Mouse (Mus musculus) MEL (cell line): Measurements from ENCODE around the gene Rundc3a. TPM values are rescaled to one million over a fixed set of nuclear protein-coding genes. Genes with fewer than 3 reads are reported as not detected.

Experiments used
- DNase-seq: peaks from one replicate; pipeline ENCODE4 v3.0.0; 2011; ENCODE audit warnings: low read depth, low spot score
- H3K27ac ChIP-seq: 2 replicates; pipeline ENCODE4 v1.5.1; 2012; ENCODE audit warnings: low read depth, mild to moderate bottlenecking, control low read depth, low read length, moderate library complexity; ENCODE audit not compliant: control insufficient read depth
- H3K27me3 ChIP-seq, 2 experiments: fragments of 150-350 bp in 1 of 2; sonication (generic) in 1 of 2; 2 replicates each; pipeline ENCODE4 v1.6.1; 2012; ENCODE audit warnings: low read length in 2 of 2, mild to moderate bottlenecking in 2 of 2, improper control_type of control experiment in 1 of 2, moderate library complexity in 1 of 2; ENCODE audit not compliant: insufficient read depth in 2 of 2, control insufficient read depth in 1 of 2
- H3K36me3 ChIP-seq, 2 experiments: 2 replicates each; pipeline ENCODE4 v1.6.1; 2012 to 2014; ENCODE audit warnings: low read length in 2 of 2, improper control_type of control experiment in 1 of 2, inconsistent platforms in 1 of 2, mild to moderate bottlenecking in 1 of 2; ENCODE audit not compliant: insufficient read depth in 2 of 2, control insufficient read depth in 1 of 2
- H3K4me1 ChIP-seq, 2 experiments: fragments of 150-350 bp in 1 of 2; sonication (generic) in 1 of 2; 2 replicates each; pipeline ENCODE4 v1.6.1; 2012; ENCODE audit warnings: low read length in 2 of 2, improper control_type of control experiment in 1 of 2, mild to moderate bottlenecking in 1 of 2; ENCODE audit not compliant: insufficient read depth in 2 of 2, control insufficient read depth in 1 of 2
- H3K4me3 ChIP-seq, 2 experiments: fragments of 150-350 bp in 1 of 2; sonication (generic) in 1 of 2; 2 replicates each; pipeline ENCODE4 v1.5.1; 2012; ENCODE audit warnings: low read depth in 2 of 2, low read length in 2 of 2, mild to moderate bottlenecking in 2 of 2, moderate library complexity in 2 of 2, control low read depth in 1 of 2, improper control_type of control experiment in 1 of 2; ENCODE audit not compliant: control insufficient read depth in 1 of 2, insufficient read depth in 1 of 2
- H3K79me2 ChIP-seq: 2 replicates; pipeline ENCODE4 v1.6.1; 2012; ENCODE audit warnings: mild to moderate bottlenecking, low read length, moderate library complexity; ENCODE audit not compliant: control insufficient read depth, poor library complexity, insufficient read depth
- H3K9ac ChIP-seq: 2 replicates; pipeline ENCODE4 v1.6.1; 2012; ENCODE audit warnings: low read depth, mild to moderate bottlenecking, control low read depth, low read length, moderate library complexity; ENCODE audit not compliant: control insufficient read depth, poor library complexity, severe bottlenecking
- H3K9me3 ChIP-seq: fragments of 150-350 bp; sonication (generic); replicated peaks from 2 replicates; pipeline ENCODE4 v1.6.1; 2012; ENCODE audit warnings: mild to moderate bottlenecking, low read length, improper control_type of control experiment, moderate library complexity; ENCODE audit not compliant: insufficient read depth
- CHD2 ChIP-seq: IDR thresholded peaks from 2 replicates; pipeline ENCODE4 v1.6.1; 2011; ENCODE audit warnings: low read length, improper control_type of control experiment
- E2F4 ChIP-seq: IDR thresholded peaks from 2 replicates; pipeline ENCODE4 v1.6.1; 2011; ENCODE audit warnings: low read depth, low read length, improper control_type of control experiment, borderline replicate concordance
- ETS1 ChIP-seq: IDR thresholded peaks from 2 replicates; pipeline ENCODE4 v1.6.1; 2012; ENCODE audit warnings: low read depth, mild to moderate bottlenecking, inconsistent platforms, low read length, improper control_type of control experiment, moderate library complexity
- GATA1 ChIP-seq: IDR thresholded peaks from 2 replicates; pipeline ENCODE4 v1.6.1; 2011; ENCODE audit warnings: low read depth, low read length, improper control_type of control experiment
- HCFC1 ChIP-seq: IDR thresholded peaks from 2 replicates; pipeline ENCODE4 v1.6.1; 2012; ENCODE audit warnings: low read depth, mild to moderate bottlenecking, inconsistent platforms, low read length, improper control_type of control experiment, moderate library complexity
- JUND ChIP-seq: IDR thresholded peaks from 2 replicates; pipeline ENCODE4 v1.6.1; 2011; ENCODE audit warnings: low read depth, mild to moderate bottlenecking, improper control_type of control experiment, low read length
- MAZ ChIP-seq: IDR thresholded peaks from 2 replicates; pipeline ENCODE4 v1.6.1; 2012; ENCODE audit warnings: low read depth, mild to moderate bottlenecking, inconsistent platforms, low read length, improper control_type of control experiment
- MEF2A ChIP-seq: IDR thresholded peaks from 2 replicates; pipeline ENCODE4 v1.6.1; 2014; ENCODE audit warnings: low read depth, mild to moderate bottlenecking, inconsistent platforms, low read length, improper control_type of control experiment; ENCODE audit not compliant: poor library complexity, insufficient replicate concordance, severe bottlenecking; ENCODE audit errors: extremely low read depth
- MXI1 ChIP-seq: IDR thresholded peaks from 2 replicates; pipeline ENCODE4 v1.6.1; 2011; ENCODE audit warnings: mild to moderate bottlenecking, low read depth, low read length, improper control_type of control experiment
- MYC ChIP-seq: IDR thresholded peaks from 2 replicates; pipeline ENCODE4 v1.6.1; 2011; ENCODE audit warnings: low read depth, mild to moderate bottlenecking, low read length, improper control_type of control experiment, moderate library complexity
- POLR2AphosphoS2 ChIP-seq: IDR thresholded peaks from 2 replicates; pipeline ENCODE4 v1.6.1; 2011; ENCODE audit warnings: low read length, improper control_type of control experiment
- POLR2AphosphoS5 ChIP-seq: IDR thresholded peaks from 2 replicates; pipeline ENCODE4 v1.6.1; 2012; ENCODE audit warnings: low read depth, borderline replicate concordance, mild to moderate bottlenecking, inconsistent platforms, low read length, moderate library complexity, mixed read lengths
- RAD21 ChIP-seq: IDR thresholded peaks from 2 replicates; pipeline ENCODE4 v1.6.1; 2011; ENCODE audit warnings: mild to moderate bottlenecking, low read depth, low read length, improper control_type of control experiment
- SIN3A ChIP-seq: IDR thresholded peaks from 2 replicates; pipeline ENCODE4 v1.6.1; 2012; ENCODE audit warnings: low read length, improper control_type of control experiment, inconsistent platforms
- TAL1 ChIP-seq: IDR thresholded peaks from 2 replicates; pipeline ENCODE4 v1.6.1; 2012; ENCODE audit warnings: mild to moderate bottlenecking, inconsistent platforms, low read length, moderate library complexity, mixed read lengths
- TBP ChIP-seq: IDR thresholded peaks from 2 replicates; pipeline ENCODE4 v1.8.0; 2011; ENCODE audit warnings: low read depth, low read length, improper control_type of control experiment
- TCF12 ChIP-seq: IDR thresholded peaks from 2 replicates; pipeline ENCODE4 v1.6.1; 2014; ENCODE audit warnings: low read depth, mild to moderate bottlenecking, inconsistent platforms, low read length, improper control_type of control experiment, moderate library complexity
- polyA plus RNA-seq, 2 experiments: library from polyadenylated mRNA; stranded (reverse) in 1 of 2; unstranded in 1 of 2; fragments of >175 nt in 1 of 2; fragments of >200 nt in 1 of 2; gene quantifications; 2 replicates each; pipeline versions ENCODE4 v1.2.1 to v1.2.4; 2012; ENCODE audit warnings: low replicate concordance in 2 of 2, low read depth in 1 of 2; ENCODE audit not compliant: insufficient read length in 2 of 2, insufficient read depth in 1 of 2, missing spikeins in 1 of 2
- total RNA-seq: library from RNA; depleted of rRNA; stranded (reverse); fragments of 300-350 nt; gene quantifications from 2 replicates; pipeline ENCODE4 v1.2.3, GENCODE M21; 2012

The Rundc3a gene
- total and polyA plus RNA-seq, 3 experiments = 0.39 to 2.1 TPM; not detected in 1

DNA sequence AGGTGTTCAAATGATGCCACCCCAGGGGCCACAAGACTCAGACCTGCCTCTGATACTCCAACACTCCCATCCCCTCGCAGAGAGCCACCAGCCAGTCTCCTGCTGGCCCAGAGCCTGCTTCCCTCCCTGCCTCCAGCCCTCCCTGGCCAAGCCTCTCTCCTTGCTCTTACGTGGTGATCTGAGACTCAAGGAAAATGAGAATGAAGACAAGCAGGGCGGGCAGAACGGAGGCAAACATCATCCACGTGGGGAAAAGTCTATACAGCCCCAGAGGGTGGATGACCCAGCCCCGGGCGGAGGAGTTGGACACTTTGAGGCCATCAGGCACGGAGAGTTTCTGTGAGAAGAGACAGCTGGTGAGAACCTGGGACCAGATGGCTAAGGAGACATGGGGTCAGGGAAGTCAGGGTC is 40.2 kb upstream of the Rundc3a start:
- no peaks in the 10 kb centered on the region for H3K36me3 ChIP-seq
- no peaks in the 10 kb centered on the region for H3K9me3 ChIP-seq
- no peak for DNase-seq
- no peak overlapping the region for H3K9ac ChIP-seq
- H3K79me2 ChIP-seq = no peaks in the 10 kb centered on the region
- H3K27me3 ChIP-seq = peaks cover 0 to 12% of the 10 kb centered on the region in 2 experiments; a peak in 3 of 4 replicates
- TF ChIP-seq POLR2AphosphoS2 (no peak), MXI1 (no peak), TBP (no peak), ETS1 (no peak), JUND (no peak), TCF12 (no peak), GATA1 (no peak), MYC (no peak)
- TF ChIP-seq, all 39 proteins: peak for 0
- no peak overlapping the region for H3K27ac ChIP-seq
- no peak overlapping the region for H3K4me3 ChIP-seq
- H3K4me1 ChIP-seq = peaks cover 0 to 4% of the 10 kb centered on the region in 2 experiments; a peak in 1 of 4 replicates

DNA sequence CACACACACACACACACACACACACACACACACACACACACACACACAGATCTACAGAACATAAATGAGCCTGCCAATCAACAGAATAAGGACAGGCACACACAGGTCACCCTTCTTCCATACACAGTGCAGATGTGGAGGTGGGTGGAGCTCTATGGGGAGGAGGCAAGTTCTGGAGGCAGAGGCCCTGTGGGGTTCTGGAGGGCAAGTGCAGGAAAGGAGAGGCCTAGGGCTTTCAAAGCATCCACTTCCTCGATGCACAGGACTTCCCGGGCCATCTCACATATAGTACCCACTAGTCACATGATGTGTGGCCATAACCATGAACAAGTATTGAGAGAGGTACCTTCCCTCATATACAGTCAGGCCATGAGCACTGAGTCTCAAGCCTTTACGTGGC is 37.7 kb upstream of the Rundc3a start:
- peaks cover 0 to 4% of the 10 kb centered on the region in 2 experiments; a peak in 1 of 4 replicates for H3K4me1 ChIP-seq
- H3K9me3 ChIP-seq = no peaks in the 10 kb centered on the region
- H3K36me3 ChIP-seq = no peaks in the 10 kb centered on the region
- no peak for DNase-seq
- no peak overlapping the region for H3K9ac ChIP-seq
- H3K27me3 ChIP-seq = peaks cover 0 to 14% of the 10 kb centered on the region in 2 experiments; a peak in 3 of 4 replicates
- H3K27ac ChIP-seq = no peak overlapping the region
- no peak overlapping the region for H3K4me3 ChIP-seq
- no peaks in the 10 kb centered on the region for H3K79me2 ChIP-seq
- TF ChIP-seq TAL1 = no peak
- no peak for TF ChIP-seq MEF2A
- TF ChIP-seq MAZ = no peak
- TF ChIP-seq SIN3A = no peak
- no peak for TF ChIP-seq GATA1
- no peak for TF ChIP-seq HCFC1
- TF ChIP-seq ETS1 = no peak
- TF ChIP-seq MXI1 = no peak
- TF ChIP-seq CHD2 = no peak
- TF ChIP-seq RAD21 = no peak
- no peak for TF ChIP-seq TCF12
- TF ChIP-seq E2F4 = no peak
- no peak for TF ChIP-seq POLR2AphosphoS5
- TF ChIP-seq TBP = no peak
